20 mouse cellular contexts compared by ENCODE assay signal in the genomic region with DNA sequence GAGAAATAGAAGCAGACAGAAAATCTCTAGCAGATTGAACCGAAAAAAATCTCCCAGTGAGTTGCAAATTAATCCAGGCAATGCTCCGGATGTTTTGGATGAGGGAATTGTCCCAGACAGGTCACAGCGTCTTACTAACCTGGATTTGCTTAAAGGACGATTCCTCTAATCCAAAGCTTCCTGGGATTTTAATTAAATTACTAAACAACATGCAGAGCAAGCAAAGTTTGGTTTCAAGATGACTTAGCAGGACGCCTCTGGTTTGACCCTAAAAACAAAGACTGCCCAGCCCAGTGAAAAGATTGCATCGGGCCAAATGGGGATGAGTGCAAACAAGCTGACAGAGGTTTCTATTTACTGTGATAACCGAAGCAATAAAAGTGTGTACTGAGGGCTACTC. TPM values are rescaled to one million over a fixed set of nuclear protein-coding genes. Genes with fewer than 3 reads are reported as not detected.
DNase-seq lines count a peak whose midpoint lies in the region; TF ChIP-seq lines count a peak whose summit lies in the region.
"Had no signal": no experiment of that assay in that cellular context is flagged by ENCODE, and none has a peak within 500 bp of the region (broad histone marks: within the 10 kb centered on the region; RNA-seq: fewer than 3 reads in every experiment).

No protein-coding gene starts in this region.

- no peak overlapping the region for H3K4me3 ChIP-seq in left cerebral cortex, adult 2 months
- H3K4me3 ChIP-seq: embryonic facial prominence, embryonic 12.5 days; heart, adult 2 months; heart, embryonic 15.5 days had no signal

- H3K27ac ChIP-seq in left cerebral cortex, adult 2 months, result no peak overlapping the region
- H3K27ac ChIP-seq: embryonic facial prominence, embryonic 12.5 days; heart, adult 2 months; heart, embryonic 15.5 days; hindbrain, embryonic 14.5 days had no signal

- DNase-seq in kidney, adult 9 months, result peak; percentile 71
- DNase-seq in kidney, adult 18-20 months, result no peak
- DNase-seq in retina, postnatal 1 day, result peak; percentile 57
- DNase-seq in retina, embryonic 14.5 days (ENCODE audit: low spot score), result no peak
- DNase-seq in ES-CJ7 (ENCODE audit: low read depth, low spot score), result peak; percentile 22
- no peak for DNase-seq in adrenal gland, postnatal 10 days
- DNase-seq in left cerebral cortex, adult 2 months (ENCODE audit: extremely low spot score in 1 of 2, low spot score in 2 of 2), result no peak
- DNase-seq: adrenal gland, adult 8-10 months; cerebellum, adult 11-12 months; cerebellum, adult 9-10 months; cerebellum, postnatal 25 days; forebrain, postnatal 0 days; gastrocnemius, postnatal 14 days; heart, adult 2 months; heart, postnatal 14 days had no signal

- TF ChIP-seq CTCF in left cerebral cortex, adult 2 months (IDR thresholded peaks at IDR 0.05), result no peak

- intact Hi-C loops in left cerebral cortex, adult 2 months (cut with DNase I), result no loop called here

RNA-seq across cellular contexts. Expression of gene Cldn10, which starts 16.2 kb away (rescaled TPM):
- total RNA-seq in adrenal gland, postnatal 10 days (2021), result under 1 TPM; 0.57 to 0.64 TPM
- total RNA-seq in left cerebral cortex, adult 2 months (2021), result 10 to 100 TPM; 25.8 to 25.9 TPM
- total RNA-seq: gastrocnemius, adult 18-20 months; gastrocnemius, postnatal 14 days; hematopoietic stem cell, adult 5-6 weeks had no signal

Comparison
In these comparisons a context has a peak if more than half of its experiments do, and no peak if none do; other contexts are left out.
1. DNase-seq: peak in kidney, adult 9 months (single experiment), retina, postnatal 1 day (single experiment) and ES-CJ7 (single experiment); none in kidney, adult 18-20 months (single experiment), retina, embryonic 14.5 days (single experiment), adrenal gland, postnatal 10 days (single experiment) and left cerebral cortex, adult 2 months (0 of 2).
2. RNA of gene Cldn10, which starts 16.2 kb away (total RNA-seq): 25.8 to 25.9 TPM in left cerebral cortex, adult 2 months; 0.57 to 0.64 TPM in adrenal gland, postnatal 10 days; every median in the first group is over 10 times any median in the second.